8 mouse cellular contexts compared by ENCODE assay signal in the genomic region with DNA sequence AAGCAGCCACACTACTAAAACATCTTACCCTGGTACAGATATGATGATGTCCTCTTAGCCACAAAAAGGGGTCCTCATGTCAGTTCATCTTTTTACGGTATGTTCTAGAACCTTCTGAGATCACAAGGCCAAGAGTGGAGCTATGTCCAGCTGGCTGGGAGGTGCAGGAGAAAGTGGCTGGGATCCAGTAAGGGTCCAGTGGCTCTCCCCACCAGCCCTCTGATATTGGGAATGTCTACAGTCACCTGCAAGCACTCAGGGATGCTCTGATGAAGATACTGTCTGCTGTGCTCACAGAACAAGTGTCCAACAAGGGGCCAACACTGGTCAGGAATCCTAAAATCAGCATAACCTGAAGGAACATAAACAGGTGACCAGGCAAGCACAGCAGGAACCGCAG. TPM values are rescaled to one million over a fixed set of nuclear protein-coding genes. Genes with fewer than 3 reads are reported as not detected.
DNase-seq lines count a peak whose midpoint lies in the region; ATAC-seq lines count a peak whose summit lies in the region.

A gene (minus strand): TSS at position 101 of the 400 bp plus-strand sequence.

- H3K4me3 ChIP-seq in neural tube, embryonic 11.5 days (ENCODE audit: low read depth, low read length) = no peak within 1 kb of the TSS
- no peak within 1 kb of the TSS for H3K4me3 ChIP-seq in embryonic facial prominence, embryonic 15.5 days (replicated peaks)
- no peak within 1 kb of the TSS for H3K4me3 ChIP-seq in limb, embryonic 10.5 days
- no peak within 1 kb of the TSS for H3K4me3 ChIP-seq in neural tube, embryonic 14.5 days (ENCODE audit: low read depth, low read length)

- no peak within 1 kb of the TSS for H3K9ac ChIP-seq in neural tube, embryonic 11.5 days (ENCODE audit: low read length)
- no peak within 1 kb of the TSS for H3K9ac ChIP-seq in embryonic facial prominence, embryonic 15.5 days
- no peak within 1 kb of the TSS for H3K9ac ChIP-seq in neural tube, embryonic 14.5 days (replicated peaks; ENCODE audit: low read depth, low read length)

- no peak within 1 kb of the TSS for H3K4me2 ChIP-seq in neural tube, embryonic 11.5 days (ENCODE audit: low read depth)
- no peak within 1 kb of the TSS for H3K4me2 ChIP-seq in embryonic facial prominence, embryonic 15.5 days (replicated peaks)
- H3K4me2 ChIP-seq in neural tube, embryonic 14.5 days (ENCODE audit: low read depth, low read length) = no peak within 1 kb of the TSS

- no peaks in the 10 kb centered on the region for H3K27me3 ChIP-seq in neural tube, embryonic 11.5 days (ENCODE audit: control insufficient read depth, insufficient read depth, low read length)
- no peaks in the 10 kb centered on the region for H3K27me3 ChIP-seq in embryonic facial prominence, embryonic 15.5 days
- peaks cover under 1% of the 10 kb centered on the region for H3K27me3 ChIP-seq in limb, embryonic 10.5 days (ENCODE audit: low read depth, poor library complexity, severe bottlenecking)
- H3K27me3 ChIP-seq in neural tube, embryonic 14.5 days (ENCODE audit: control insufficient read depth, insufficient read depth, low read length) = no peaks in the 10 kb centered on the region

- intact Hi-C loops in heart, postnatal 10 days (cut with DNase I) = no loop called here

- no peaks in the 10 kb centered on the region for H3K9me3 ChIP-seq in neural tube, embryonic 11.5 days (ENCODE audit: control insufficient read depth, low read length)
- H3K9me3 ChIP-seq in embryonic facial prominence, embryonic 15.5 days (replicated peaks) = no peaks in the 10 kb centered on the region
- H3K9me3 ChIP-seq in limb, embryonic 10.5 days (replicated peaks) = no peaks in the 10 kb centered on the region
- no peaks in the 10 kb centered on the region for H3K9me3 ChIP-seq in neural tube, embryonic 14.5 days (ENCODE audit: control insufficient read depth, low read length)

- H3K36me3 ChIP-seq in neural tube, embryonic 11.5 days (ENCODE audit: control insufficient read depth, insufficient read depth, low read length) = no peaks in the 10 kb centered on the region
- H3K36me3 ChIP-seq in embryonic facial prominence, embryonic 15.5 days = no peaks in the 10 kb centered on the region
- no peaks in the 10 kb centered on the region for H3K36me3 ChIP-seq in limb, embryonic 10.5 days
- H3K36me3 ChIP-seq in neural tube, embryonic 14.5 days (ENCODE audit: control insufficient read depth, insufficient read depth, low read length) = no peaks in the 10 kb centered on the region

- 84% methylated on average over 2 of the region's 2 CpGs for WGBS in neural tube, embryonic 11.5 days
- WGBS in embryonic facial prominence, embryonic 15.5 days = 87% methylated on average over 2 of the region's 2 CpGs
- WGBS in limb, embryonic 10.5 days = 90% methylated on average over 2 of the region's 2 CpGs
- WGBS in neural tube, embryonic 14.5 days = 91% methylated on average over 2 of the region's 2 CpGs

- no peak within 1 kb of the TSS for H3K27ac ChIP-seq in neural tube, embryonic 11.5 days (ENCODE audit: low read depth, low read length)
- H3K27ac ChIP-seq in embryonic facial prominence, embryonic 15.5 days (replicated peaks) = no peak within 1 kb of the TSS
- no peak within 1 kb of the TSS for H3K27ac ChIP-seq in limb, embryonic 10.5 days
- H3K27ac ChIP-seq in neural tube, embryonic 14.5 days (ENCODE audit: low read depth, low read length) = no peak within 1 kb of the TSS

- no peak for DNase-seq in neural tube, embryonic 11.5 days (ENCODE audit: low spot score)
- DNase-seq in neural tube, embryonic 10.5 days (ENCODE audit: extremely low spot score, low spot score) = no peak
- DNase-seq in heart, postnatal 10 days = no peak
- DNase-seq in limb, embryonic 10.5 days (ENCODE audit: low spot score) = no peak
- DNase-seq in testis, postnatal 10 days (ENCODE audit: low spot score) = no peak
- no peak for DNase-seq in kidney, adult 8-10 months

- no peak for ATAC-seq in neural tube, embryonic 11.5 days (ENCODE audit: insufficient read depth, low FRiP score, low TSS enrichment)
- no peak for ATAC-seq in embryonic facial prominence, embryonic 15.5 days (ENCODE audit: insufficient number of reproducible peaks, low FRiP score, low TSS enrichment, low read depth)
- ATAC-seq in neural tube, embryonic 14.5 days (ENCODE audit: low read depth) = no peak

- H3K4me1 ChIP-seq in neural tube, embryonic 11.5 days (ENCODE audit: control insufficient read depth, insufficient read depth, low read length) = no peaks in the 10 kb centered on the region
- H3K4me1 ChIP-seq in embryonic facial prominence, embryonic 15.5 days = no peaks in the 10 kb centered on the region
- H3K4me1 ChIP-seq in limb, embryonic 10.5 days = no peaks in the 10 kb centered on the region
- no peaks in the 10 kb centered on the region for H3K4me1 ChIP-seq in neural tube, embryonic 14.5 days (ENCODE audit: control insufficient read depth, insufficient read depth, low read length)

RNA-seq across cellular contexts. Expression of the gene that starts here (rescaled TPM):
- 70.1 and 74.9 TPM in 2 replicates for polyA plus RNA-seq in neural tube, embryonic 11.5 days (2014; fragmentation: Nextera tagmentation; extraction: Ambion mirVana)
- polyA plus RNA-seq in embryonic facial prominence, embryonic 15.5 days (2015; fragmentation: Nextera tagmentation; extraction: Ambion mirVana) = 50.4 and 56.0 TPM in 2 replicates
- total RNA-seq in heart, postnatal 10 days (2021) = 10 to 100 TPM; 47.2 to 47.7 TPM
- 41.1 and 45.7 TPM in 2 replicates for polyA plus RNA-seq in limb, embryonic 10.5 days (2016; fragmentation: Nextera tagmentation; extraction: Ambion mirVana)
- polyA plus RNA-seq in neural tube, embryonic 14.5 days (2014; fragmentation: Nextera tagmentation; extraction: Ambion mirVana) = 69.2 and 80.0 TPM in 2 replicates
